Mouse (Mus musculus) liver, embryonic 14.5 days (tissue): ENCODE results near the gene Taf8. TPM values are rescaled to one million over a fixed set of nuclear protein-coding genes. Genes with fewer than 3 reads are reported as not detected.

ENCODE experiments used
- ATAC-seq: fragments of 200-750 bp; cut with Nextera tagmentation; 2 replicates; pipeline ENCODE4 v1.8.0; 2017; ENCODE audit warnings: moderate number of reproducible peaks, mild to moderate bottlenecking, moderate library complexity; ENCODE audit not compliant: insufficient read depth
- DNase-seq, 3 experiments: peaks; one replicate each; pipeline ENCODE4 v3.0.0-alpha.2; 2012 to 2013; ENCODE audit warnings: low read depth in 3 of 3, low spot score in 3 of 3
- H3K27ac ChIP-seq: fragments of 300-500 bp; sonication (generic); 2 replicates; pipeline ENCODE4 v1.5.1; 2014; ENCODE audit warnings: moderate library complexity, mild to moderate bottlenecking, control low read depth, inconsistent platforms
- H3K27me3 ChIP-seq: fragments of 300-500 bp; sonication (generic); 2 replicates; pipeline ENCODE4 v1.6.1; 2014; ENCODE audit warnings: mild to moderate bottlenecking, low read length, moderate library complexity; ENCODE audit not compliant: control insufficient read depth, insufficient read depth
- H3K36me3 ChIP-seq: fragments of 300-500 bp; sonication (generic); replicated peaks from 2 replicates; pipeline ENCODE4 v1.6.1; 2014; ENCODE audit warnings: low read depth; ENCODE audit not compliant: control insufficient read depth, insufficient read depth
- H3K4me1 ChIP-seq, 2 experiments: fragments of 200-500 bp in 1 of 2; fragments of 300-500 bp in 1 of 2; sonication (generic) in 1 of 2; replicated peaks; 2 replicates each; pipeline ENCODE4 v1.6.1; 2012 to 2014; ENCODE audit warnings: antibody characterized with exemption in 1 of 2, inconsistent platforms in 1 of 2, low read length in 1 of 2; ENCODE audit not compliant: control insufficient read depth in 2 of 2, insufficient read depth in 2 of 2
- H3K4me2 ChIP-seq: fragments of 300-500 bp; sonication (generic); 2 replicates; pipeline ENCODE4 v1.6.1; 2014; ENCODE audit warnings: low read depth, mild to moderate bottlenecking, control low read depth, moderate library complexity
- H3K4me3 ChIP-seq, 2 experiments: fragments of 200-500 bp in 1 of 2; fragments of 300-500 bp in 1 of 2; sonication (generic) in 1 of 2; 2 replicates each; pipeline ENCODE4 v1.5.1; 2012 to 2014; ENCODE audit warnings: low read depth in 2 of 2, low read length in 2 of 2, mild to moderate bottlenecking in 2 of 2, control low read depth in 1 of 2, inconsistent platforms in 1 of 2, moderate library complexity in 1 of 2; ENCODE audit not compliant: insufficient read depth in 1 of 2
- H3K9ac ChIP-seq: fragments of 300-500 bp; sonication (generic); replicated peaks from 2 replicates; pipeline ENCODE4 v1.6.1; 2014; ENCODE audit warnings: mild to moderate bottlenecking, control low read depth, moderate library complexity
- H3K9me3 ChIP-seq: fragments of 300-500 bp; sonication (generic); 2 replicates; pipeline ENCODE4 v1.6.1; 2016; ENCODE audit warnings: low read length, mixed read lengths; ENCODE audit not compliant: control insufficient read depth
- CTCF ChIP-seq: IDR thresholded peaks from 2 replicates; pipeline ENCODE4 v1.5.1; 2016; ENCODE audit warnings: antibody characterized with exemption, low read depth, control low read depth
- EP300 ChIP-seq: IDR thresholded peaks from 2 replicates; pipeline ENCODE4 v1.6.1; 2016; ENCODE audit warnings: antibody characterized with exemption, low read depth
- WGBS: fragments of 180-500 bp; shearing (Covaris S2); extraction: QIAGEN DNeasy Blood & Tissue Kit; methylation state at CpG from one replicate; pipeline ENCODE4 v1.1.7; 2014; ENCODE audit not compliant: insufficient replicate concordance; 5-methylcytosine and 5-hydroxymethylcytosine counted together
- polyA plus RNA-seq, 2 experiments: library from polyadenylated mRNA; depleted of rRNA in 1 of 2; stranded (reverse) in 1 of 2; unstranded in 1 of 2; fragments of >200 nt; fragmentation: Nextera tagmentation in 1 of 2; extraction: Ambion mirVana in 1 of 2; gene quantifications; 2 replicates each; pipeline versions ENCODE4 v1.2.1 to v1.2.3; 2012 to 2014

Taf8 gene
- polyA plus RNA-seq, 2 experiments = 10.4 to 15.5 TPM

GRCm38 (mm10) chr17:47482401-47482800 is 19.7 kb downstream of the Taf8 start:
- TF ChIP-seq CTCF (peak; percentile 91), EP300 (no peak)
- peaks cover 4 to 19% of the 10 kb centered on the region in 2 experiments for H3K4me1 ChIP-seq
- H3K4me3 ChIP-seq = no peak overlapping the region
- H3K4me2 ChIP-seq = no peak overlapping the region
- ATAC-seq (no peak), DNase-seq (peak; percentile 48 to 56 (median 54))
- no peaks in the 10 kb centered on the region for H3K9me3 ChIP-seq
- 29% methylated on average over 2 of the region's 2 CpGs for WGBS
- no peaks in the 10 kb centered on the region for H3K27me3 ChIP-seq
- H3K27ac ChIP-seq = no peak overlapping the region
- H3K9ac ChIP-seq = no peak overlapping the region
- no peaks in the 10 kb centered on the region for H3K36me3 ChIP-seq

GRCm38 (mm10) chr17:47479887-47480286 is 22.2 kb downstream of the Taf8 start:
- Histone ChIP-seq H3K9ac (no peak overlapping the region), H3K36me3 (no peaks in the 10 kb centered on the region), H3K27ac (no peak overlapping the region), H3K4me1 (peaks cover 2 to 6% of the 10 kb centered on the region in 2 experiments), H3K27me3 (no peaks in the 10 kb centered on the region), H3K4me2 (no peak overlapping the region), H3K9me3 (no peaks in the 10 kb centered on the region), H3K4me3 (no peak overlapping the region)
- WGBS = 36% methylated on average over 3 of the region's 3 CpGs
- TF ChIP-seq CTCF (no peak), EP300 (no peak)
- ATAC-seq (no peak), DNase-seq (no peak)

GRCm38 (mm10) chr17:47475714-47476113 is 26.4 kb downstream of the Taf8 start:
- TF ChIP-seq CTCF (peak; percentile 87), EP300 (no peak)
- Histone ChIP-seq H3K27me3 (no peaks in the 10 kb centered on the region), H3K36me3 (no peaks in the 10 kb centered on the region), H3K4me3 (no peak overlapping the region), H3K9me3 (no peaks in the 10 kb centered on the region), H3K27ac (no peak overlapping the region), H3K4me2 (no peak overlapping the region), H3K4me1 (peaks cover 0 to 9% of the 10 kb centered on the region in 2 experiments; a peak in 2 of 4 replicates), H3K9ac (no peak overlapping the region)
- DNase-seq = no peak
- 51% methylated on average over 3 of the region's 3 CpGs for WGBS
- no peak for ATAC-seq

GRCm38 (mm10) chr17:47475181-47475580 is 26.9 kb downstream of the Taf8 start:
- TF ChIP-seq CTCF (no peak), EP300 (no peak)
- H3K27ac ChIP-seq = no peak overlapping the region
- WGBS = 73% methylated on average over 4 of the region's 4 CpGs
- peaks cover 0 to 9% of the 10 kb centered on the region in 2 experiments; a peak in 2 of 4 replicates for H3K4me1 ChIP-seq
- no peaks in the 10 kb centered on the region for H3K9me3 ChIP-seq
- H3K36me3 ChIP-seq = no peaks in the 10 kb centered on the region
- no peak overlapping the region for H3K4me3 ChIP-seq
- H3K4me2 ChIP-seq = no peak overlapping the region
- DNase-seq (no peak), ATAC-seq (no peak)
- no peak overlapping the region for H3K9ac ChIP-seq
- H3K27me3 ChIP-seq = no peaks in the 10 kb centered on the region

- no peaks in the 10 kb centered on the region for H3K27me3 ChIP-seq
- H3K9me3 ChIP-seq = no peaks in the 10 kb centered on the region
- no peak overlapping the region for H3K4me2 ChIP-seq
- H3K4me1 ChIP-seq = peaks cover 0 to 9% of the 10 kb centered on the region in 2 experiments; a peak in 2 of 4 replicates
- no peak for ATAC-seq
- DNase-seq = no peak
- no peaks in the 10 kb centered on the region for H3K36me3 ChIP-seq
- no peak overlapping the region for H3K4me3 ChIP-seq
- no peak for TF ChIP-seq CTCF
- no peak for TF ChIP-seq EP300
- H3K27ac ChIP-seq = no peak overlapping the region
- H3K9ac ChIP-seq = no peak overlapping the region
- WGBS = 54% methylated on average over 4 of the region's 4 CpGs
These were observed 27.8 kb downstream of the Taf8 start for GRCm38 (mm10) chr17:47474250-47474649.
